Mouse (Mus musculus) small intestine, adult 10 weeks (tissue): ENCODE results near the gene Orai1. TPM values are rescaled to one million over a fixed set of nuclear protein-coding genes. Genes with fewer than 3 reads are reported as not detected.

ENCODE experiments used
- polyA plus RNA-seq: library from polyadenylated mRNA; stranded (reverse); fragments of 350-450 nt; fragmentation: Illumina TruSeq; extraction: RNeasy Lipid Tissue Mini Kit (QIAGEN cat#74804); gene quantifications from one replicate; pipeline ENCODE4 v1.2.3, GENCODE M21; 2014; ENCODE audit warnings: low replicate concordance

The Orai1 gene
- 2.3 TPM for polyA plus RNA-seq

DNA sequence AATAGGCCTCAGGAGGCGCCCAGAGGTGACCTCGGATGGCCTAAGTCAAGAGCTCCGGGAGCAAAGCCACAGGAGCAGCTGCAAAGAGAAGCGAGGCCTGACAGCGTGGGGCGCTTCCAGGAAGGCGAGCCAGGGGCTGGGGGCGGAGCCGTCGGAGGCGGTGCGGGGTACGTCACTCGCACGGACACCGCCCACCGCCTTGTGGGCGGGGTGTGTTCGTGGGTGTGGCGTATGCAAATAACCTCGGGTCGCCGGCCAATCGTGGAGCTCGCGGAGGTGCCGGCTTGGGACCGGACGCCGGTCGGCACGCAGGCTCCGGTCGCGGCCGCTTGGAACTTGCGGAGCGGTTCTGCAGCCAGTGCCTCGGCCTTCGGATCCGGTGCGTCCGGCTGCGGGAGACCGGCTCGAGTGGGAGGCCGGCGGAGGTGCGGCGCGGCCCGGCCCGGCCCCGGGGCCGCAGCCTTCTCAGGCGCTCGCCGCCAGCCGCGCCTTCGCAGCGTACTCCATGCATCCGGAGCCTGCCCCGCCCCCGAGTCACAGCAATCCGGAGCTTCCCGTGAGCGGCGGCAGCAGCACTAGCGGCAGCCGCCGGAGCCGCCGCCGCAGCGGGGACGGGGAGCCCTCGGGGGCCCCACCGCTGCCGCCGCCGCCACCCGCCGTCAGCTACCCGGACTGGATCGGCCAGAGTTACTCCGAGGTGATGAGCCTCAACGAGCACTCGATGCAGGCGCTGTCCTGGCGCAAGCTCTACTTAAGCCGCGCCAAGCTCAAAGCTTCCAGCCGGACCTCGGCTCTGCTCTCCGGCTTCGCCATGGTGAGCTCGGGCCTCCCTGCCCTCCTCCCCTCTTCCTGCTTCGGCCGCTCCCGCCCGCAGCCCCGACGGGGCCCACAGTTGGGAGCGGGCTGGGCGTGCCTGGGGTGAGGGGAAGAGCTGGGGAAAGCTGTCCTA is at the start of gene Orai1:
Gene Orai1, plus strand, starts transcription at position 322 of the 949 bp plus-strand sequence.

DNA sequence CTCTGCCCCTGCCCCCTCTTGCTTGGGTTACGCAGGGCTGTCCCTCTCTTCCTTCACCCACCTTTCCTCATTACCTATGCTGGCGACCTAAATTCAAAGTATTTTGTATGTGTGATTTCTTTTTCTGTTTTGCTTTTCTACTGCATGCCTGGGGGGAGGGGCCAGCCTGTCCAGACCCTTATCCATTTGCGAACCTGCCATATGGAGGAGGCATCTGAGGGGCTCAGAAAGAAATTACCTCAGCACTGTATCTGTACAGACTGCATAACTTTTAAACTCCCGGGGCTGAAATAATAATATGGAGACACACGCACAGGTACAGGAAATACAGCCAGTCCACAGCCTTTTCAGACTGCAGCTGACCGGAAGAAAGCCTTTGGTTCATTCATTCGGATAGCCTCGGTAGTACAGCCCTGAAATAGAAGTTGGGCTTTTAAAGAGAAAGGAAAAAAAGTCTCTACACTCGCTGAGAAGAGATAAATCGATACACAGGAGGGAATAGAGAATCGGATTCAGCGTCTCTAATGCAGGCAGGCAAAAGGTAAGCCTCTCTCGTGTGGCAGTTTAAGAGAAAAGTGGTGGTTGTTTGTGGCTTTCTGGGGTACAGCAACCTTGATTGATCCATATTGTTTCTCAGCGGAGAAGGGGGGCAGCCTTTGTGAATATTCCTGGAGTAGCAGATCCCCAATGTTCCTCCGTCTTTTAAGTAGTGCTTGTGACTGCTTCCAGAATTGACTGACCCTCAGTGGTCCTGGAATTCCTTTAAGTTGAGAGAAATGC is 25.1 kb upstream of the Orai1 start, which contains the start of gene Kdm2b:
Gene Kdm2b, minus strand, starts transcription at position 273 of the 780 bp plus-strand sequence.

DNA sequence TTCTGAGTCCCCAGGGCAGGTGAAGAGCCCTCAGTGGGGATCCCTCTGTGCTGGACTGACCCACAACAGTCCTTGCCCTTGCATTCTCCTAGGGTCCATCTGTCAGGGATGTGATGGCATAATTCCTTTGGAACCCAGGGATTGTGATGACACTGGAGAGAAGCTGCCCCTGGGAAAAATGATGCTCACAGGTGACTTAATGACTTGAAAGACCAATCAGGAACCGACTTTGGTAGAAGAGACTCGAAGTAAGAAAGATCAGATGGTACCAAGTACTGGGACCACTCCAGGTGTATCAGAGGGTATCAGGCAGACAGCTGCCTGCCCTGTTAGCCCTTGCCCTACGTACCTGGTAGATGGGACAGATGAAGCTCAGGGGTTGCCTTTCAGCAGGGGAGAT is 32.0 kb downstream of the Orai1 start, which contains the start of gene Morn3:
Gene Morn3, minus strand, starts transcription at position 101 of the 400 bp plus-strand sequence.

DNA sequence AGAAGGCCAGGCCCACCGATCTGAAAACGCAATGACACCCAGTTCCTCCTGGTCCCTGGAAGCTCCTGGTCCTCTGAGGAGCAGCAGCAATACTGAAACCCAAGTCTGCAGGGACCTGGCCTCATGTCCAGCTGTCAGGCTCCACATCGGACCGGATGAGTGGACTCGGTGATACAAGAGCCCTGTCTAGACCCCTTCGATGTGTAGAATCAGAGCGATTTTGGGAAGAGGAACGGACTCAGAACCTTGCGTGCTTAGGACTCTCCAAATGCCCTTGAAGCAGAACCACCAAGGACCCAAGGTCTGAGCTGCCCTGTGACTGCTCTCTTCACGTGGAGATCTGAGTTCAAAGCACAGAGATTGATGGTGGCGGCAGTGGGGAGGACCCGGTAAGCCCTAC is 53.2 kb downstream of the Orai1 start, which contains the start of gene Tmem120b:
Gene Tmem120b, plus strand, starts transcription at position 301 of the 400 bp plus-strand sequence.

Other genes with a start within 250 kb of the Orai1 start
- gene Camkk2, start 235.7 kb upstream of the Orai1 start, polyA plus RNA-seq = 3.0 TPM
- 97.0 TPM for gene Anapc5, start 193.7 kb upstream of the Orai1 start, polyA plus RNA-seq
- gene Rnf34, start 165.0 kb upstream of the Orai1 start, polyA plus RNA-seq = 7.6 TPM
- 14.6 TPM for gene Kdm2b, start 25.3 kb upstream of the Orai1 start, polyA plus RNA-seq
- not detected for gene Morn3, start 31.9 kb downstream of the Orai1 start, polyA plus RNA-seq
- gene Tmem120b, start 53.3 kb downstream of the Orai1 start, polyA plus RNA-seq = not detected
- gene Rhof, start 117.6 kb downstream of the Orai1 start, polyA plus RNA-seq = 0.26 TPM
- gene Setd1b, start 127.1 kb downstream of the Orai1 start, polyA plus RNA-seq = 4.3 TPM
- 3.3 TPM for gene Psmd9, start 154.3 kb downstream of the Orai1 start, polyA plus RNA-seq
- 1.7 TPM for gene Hpd, start 167.7 kb downstream of the Orai1 start, polyA plus RNA-seq
- not detected for gene Wdr66, start 237.0 kb downstream of the Orai1 start, polyA plus RNA-seq